In the genomic region with DNA sequence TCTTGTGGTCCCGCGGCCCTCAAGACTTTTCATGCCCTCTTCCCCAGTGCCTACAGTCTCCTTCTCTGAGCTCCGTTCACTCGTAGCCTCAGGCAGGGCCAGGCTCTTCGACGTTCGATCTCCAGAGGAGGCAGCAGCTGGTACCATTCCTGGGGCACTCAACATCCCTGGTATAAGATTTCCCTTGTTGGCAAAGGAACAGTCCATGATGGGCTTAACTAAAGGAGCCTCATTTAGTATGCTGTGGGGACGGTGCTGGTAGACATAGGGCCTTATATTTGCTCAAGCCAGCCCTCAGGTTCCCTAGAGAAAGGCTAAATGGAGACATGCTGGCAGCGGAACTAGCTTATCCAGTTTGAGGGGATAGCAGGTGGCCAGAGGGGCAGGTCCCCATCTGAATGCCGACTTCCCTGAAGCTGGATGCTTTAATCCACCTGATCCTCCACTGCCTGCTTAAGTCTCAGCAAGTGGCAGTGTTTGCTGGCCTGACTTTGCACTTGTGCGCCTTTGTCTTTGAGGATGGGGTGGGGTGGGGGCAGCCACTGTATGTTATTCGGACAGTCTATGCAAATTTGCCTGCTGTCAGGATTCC, we compare ENCODE assay signal across 12 mouse cellular contexts. TPM values are rescaled to one million over a fixed set of nuclear protein-coding genes. Genes with fewer than 3 reads are reported as not detected.
DNase-seq lines count a peak whose midpoint lies in the region; ATAC-seq lines count a peak whose summit lies in the region.
"Had no signal": no experiment of that assay in that cellular context is flagged by ENCODE, and none has a peak within 500 bp of the region (broad histone marks: within the 10 kb centered on the region; RNA-seq: fewer than 3 reads in every experiment).

No protein-coding gene starts in this region.

- peak overlapping the region; percentile 64 for H3K27ac ChIP-seq in lung, embryonic 16.5 days (ENCODE audit: low read length)
- H3K27ac ChIP-seq in forebrain, embryonic 16.5 days (ENCODE audit: low read length): no peak overlapping the region
- H3K27ac ChIP-seq in midbrain, embryonic 14.5 days (replicated peaks; ENCODE audit: low read depth, low read length): peak overlapping the region; percentile 42; the same call in 1 of the 2 replicates
- H3K27ac ChIP-seq: intestine, embryonic 15.5 days had no signal

- no peaks in the 10 kb centered on the region for H3K27me3 ChIP-seq in lung, embryonic 16.5 days (ENCODE audit: control insufficient read depth, insufficient read depth, low read depth, low read length)
- H3K27me3 ChIP-seq in forebrain, embryonic 16.5 days (replicated peaks; ENCODE audit: control insufficient read depth, insufficient read depth, low read length): no peaks in the 10 kb centered on the region
- no peaks in the 10 kb centered on the region for H3K27me3 ChIP-seq in midbrain, embryonic 14.5 days (ENCODE audit: control insufficient read depth, insufficient read depth, low read length)
- H3K27me3 ChIP-seq: intestine, embryonic 15.5 days had no signal

- H3K4me3 ChIP-seq in lung, embryonic 16.5 days (ENCODE audit: low read length): no peak overlapping the region
- no peak overlapping the region for H3K4me3 ChIP-seq in forebrain, embryonic 16.5 days (replicated peaks; ENCODE audit: low read length)
- no peak overlapping the region for H3K4me3 ChIP-seq in midbrain, embryonic 14.5 days (replicated peaks; ENCODE audit: low read depth, low read length)
- H3K4me3 ChIP-seq: intestine, embryonic 15.5 days had no signal

- no peak for DNase-seq in lung, postnatal 25 days (ENCODE audit: low spot score)
- DNase-seq in midbrain, embryonic 14.5 days: peak; percentile 61
- no peak for DNase-seq in kidney, adult 9 months
- no peak for DNase-seq in spleen, postnatal 14 days (ENCODE audit: low spot score in 2 of 2)
- DNase-seq: adrenal gland, postnatal 36 days; cerebellum, adult 11-12 months; gastrocnemius, postnatal 10 days; left cerebral cortex, postnatal 4 days had no signal

- peaks cover 22% of the 10 kb centered on the region for H3K36me3 ChIP-seq in lung, embryonic 16.5 days (ENCODE audit: control insufficient read depth, insufficient read depth, low read length)
- peaks cover 26% of the 10 kb centered on the region for H3K36me3 ChIP-seq in forebrain, embryonic 16.5 days (ENCODE audit: control insufficient read depth, insufficient read depth)
- H3K36me3 ChIP-seq in midbrain, embryonic 14.5 days (ENCODE audit: control insufficient read depth, insufficient read depth, low read length): peaks cover 67% of the 10 kb centered on the region

- H3K4me2 ChIP-seq in lung, embryonic 16.5 days (ENCODE audit: low read depth, low read length): no peak overlapping the region
- H3K4me2 ChIP-seq in forebrain, embryonic 16.5 days (ENCODE audit: low read length): no peak overlapping the region
- no peak overlapping the region for H3K4me2 ChIP-seq in midbrain, embryonic 14.5 days (ENCODE audit: low read length)
- H3K4me2 ChIP-seq: intestine, embryonic 15.5 days had no signal

- WGBS in lung, embryonic 16.5 days: 49% methylated on average over 12 of the region's 12 CpGs
- 60% methylated on average over 12 of the region's 12 CpGs for WGBS in forebrain, embryonic 16.5 days
- WGBS in midbrain, embryonic 14.5 days: 31% methylated on average over 12 of the region's 12 CpGs

- peak; percentile 72 for ATAC-seq in lung, embryonic 16.5 days (ENCODE audit: low read depth)
- ATAC-seq in forebrain, embryonic 16.5 days: peak; percentile 30
- peak; percentile 65; the same call in 1 of the 2 replicates for ATAC-seq in midbrain, embryonic 14.5 days (ENCODE audit: low FRiP score, low TSS enrichment)
- no peak for ATAC-seq in megakaryocyte progenitor cell, adult 5-6 weeks (replicated peaks; ENCODE audit: poor library complexity)
- ATAC-seq: intestine, embryonic 15.5 days had no signal

- peaks cover 10% of the 10 kb centered on the region for H3K4me1 ChIP-seq in lung, embryonic 16.5 days (replicated peaks; ENCODE audit: control insufficient read depth, insufficient read depth, low read length)
- H3K4me1 ChIP-seq in forebrain, embryonic 16.5 days (replicated peaks; ENCODE audit: control insufficient read depth, insufficient read depth, low read length): peaks cover under 1% of the 10 kb centered on the region
- no peaks in the 10 kb centered on the region for H3K4me1 ChIP-seq in midbrain, embryonic 14.5 days (ENCODE audit: control insufficient read depth, insufficient read depth, low read length)
- H3K4me1 ChIP-seq: intestine, embryonic 15.5 days had no signal

- H3K9me3 ChIP-seq in lung, embryonic 16.5 days (ENCODE audit: control insufficient read depth, low read length): no peaks in the 10 kb centered on the region
- H3K9me3 ChIP-seq in forebrain, embryonic 16.5 days (ENCODE audit: control insufficient read depth, low read length): no peaks in the 10 kb centered on the region
- H3K9me3 ChIP-seq in midbrain, embryonic 14.5 days (ENCODE audit: control insufficient read depth, low read length): no peaks in the 10 kb centered on the region
- H3K9me3 ChIP-seq: intestine, embryonic 15.5 days had no signal

- no peak overlapping the region for H3K9ac ChIP-seq in lung, embryonic 16.5 days (ENCODE audit: low read length)
- H3K9ac ChIP-seq in forebrain, embryonic 16.5 days (replicated peaks; ENCODE audit: low read depth, low read length): no peak overlapping the region
- H3K9ac ChIP-seq in midbrain, embryonic 14.5 days (replicated peaks; ENCODE audit: low read length): no peak overlapping the region
- H3K9ac ChIP-seq: intestine, embryonic 15.5 days had no signal

RNA-seq across cellular contexts. Expression of gene Tstd1, which starts 0.7 kb away (rescaled TPM):
- 5.9 and 8.4 TPM in 2 replicates for polyA plus RNA-seq in lung, embryonic 16.5 days (2015; fragmentation: Nextera tagmentation; extraction: Ambion mirVana)
- polyA plus RNA-seq in forebrain, embryonic 16.5 days (2015; fragmentation: Nextera tagmentation; extraction: Ambion mirVana): 10.1 and 11.4 TPM in 2 replicates
- 5.7 and 6.2 TPM in 2 replicates for polyA plus RNA-seq in midbrain, embryonic 14.5 days (2014; fragmentation: Nextera tagmentation; extraction: Ambion mirVana)
- 0.42 and 0.67 TPM in 2 replicates for total RNA-seq in megakaryocyte progenitor cell, adult 5-6 weeks (2015)
- 1.9 and 3.8 TPM in 2 replicates for total RNA-seq in megakaryocyte progenitor cell, adult 5-6 weeks (2017)

RNA-seq across cellular contexts. Expression of gene Usf1, which starts 8.3 kb away (rescaled TPM):
- 73.6 and 81.7 TPM in 2 replicates for polyA plus RNA-seq in lung, embryonic 16.5 days (2015; fragmentation: Nextera tagmentation; extraction: Ambion mirVana)
- polyA plus RNA-seq in forebrain, embryonic 16.5 days (2015; fragmentation: Nextera tagmentation; extraction: Ambion mirVana): 207 and 226 TPM in 2 replicates
- polyA plus RNA-seq in midbrain, embryonic 14.5 days (2014; fragmentation: Nextera tagmentation; extraction: Ambion mirVana): 207 and 236 TPM in 2 replicates
- total RNA-seq in megakaryocyte progenitor cell, adult 5-6 weeks (2015): 16.3 and 17.1 TPM in 2 replicates
- 61.3 and 64.3 TPM in 2 replicates for total RNA-seq in megakaryocyte progenitor cell, adult 5-6 weeks (2017)

RNA-seq across cellular contexts. Expression of gene F11r, which starts 17.9 kb away (rescaled TPM):
- polyA plus RNA-seq in lung, embryonic 16.5 days (2015; fragmentation: Nextera tagmentation; extraction: Ambion mirVana): 134 and 145 TPM in 2 replicates
- polyA plus RNA-seq in forebrain, embryonic 16.5 days (2015; fragmentation: Nextera tagmentation; extraction: Ambion mirVana): 7.8 and 10.2 TPM in 2 replicates
- 3.3 and 8.1 TPM in 2 replicates for polyA plus RNA-seq in midbrain, embryonic 14.5 days (2014; fragmentation: Nextera tagmentation; extraction: Ambion mirVana)
- total RNA-seq in megakaryocyte progenitor cell, adult 5-6 weeks (2015): 0.15 and 0.44 TPM in 2 replicates
- total RNA-seq in megakaryocyte progenitor cell, adult 5-6 weeks (2017): 0.68 TPM in 1 of 2 replicates, not detected in the other

RNA-seq across cellular contexts. Expression of gene Arhgap30, which starts 30.6 kb away (rescaled TPM):
- polyA plus RNA-seq in lung, embryonic 16.5 days (2015; fragmentation: Nextera tagmentation; extraction: Ambion mirVana): 2.6 and 3.2 TPM in 2 replicates
- 0.48 and 0.81 TPM in 2 replicates for polyA plus RNA-seq in forebrain, embryonic 16.5 days (2015; fragmentation: Nextera tagmentation; extraction: Ambion mirVana)
- polyA plus RNA-seq in midbrain, embryonic 14.5 days (2014; fragmentation: Nextera tagmentation; extraction: Ambion mirVana): 0.09 and 0.42 TPM in 2 replicates
- 30.2 and 31.7 TPM in 2 replicates for total RNA-seq in megakaryocyte progenitor cell, adult 5-6 weeks (2015)
- 68.0 and 70.5 TPM in 2 replicates for total RNA-seq in megakaryocyte progenitor cell, adult 5-6 weeks (2017)

RNA-seq across cellular contexts. Expression of gene Nectin4, which starts 49.5 kb away (rescaled TPM):
- polyA plus RNA-seq in lung, embryonic 16.5 days (2015; fragmentation: Nextera tagmentation; extraction: Ambion mirVana): 7.4 and 9.4 TPM in 2 replicates
- polyA plus RNA-seq in forebrain, embryonic 16.5 days (2015; fragmentation: Nextera tagmentation; extraction: Ambion mirVana): 0.67 and 1.1 TPM in 2 replicates
- polyA plus RNA-seq in midbrain, embryonic 14.5 days (2014; fragmentation: Nextera tagmentation; extraction: Ambion mirVana): 1.4 and 1.6 TPM in 2 replicates
- total RNA-seq in megakaryocyte progenitor cell, adult 5-6 weeks (2015): 0.15 and 0.49 TPM in 2 replicates
- 0.37 and 0.84 TPM in 2 replicates for total RNA-seq in megakaryocyte progenitor cell, adult 5-6 weeks (2017)

Comparison
In these comparisons a context has a peak if more than half of its experiments do, and no peak if none do; other contexts are left out.
1. RNA of gene F11r, which starts 17.9 kb away (polyA plus RNA-seq): 134 to 145 TPM in lung, embryonic 16.5 days; 7.8 to 10.2 TPM in forebrain, embryonic 16.5 days and 3.3 to 8.1 TPM in midbrain, embryonic 14.5 days; every median in the first group is over 10 times any median in the second.